Mouse (Mus musculus) common myeloid progenitor, adult 5-6 weeks (primary cell): ENCODE measurements around the gene Rcc2. TPM values are rescaled to one million over a fixed set of nuclear protein-coding genes. Genes with fewer than 3 reads are reported as not detected.

Source experiments
- ATAC-seq: replicated peaks from 2 replicates; pipeline ENCODE4 v1.8.0; 2016; ENCODE audit warnings: low read depth, mild to moderate bottlenecking, moderate TSS enrichment, inconsistent platforms; ENCODE audit not compliant: poor library complexity, severe bottlenecking
- total RNA-seq: library from RNA; stranded (forward); fragments of 200-1000, 187-1606 nt; gene quantifications from 2 replicates; pipeline ENCODE4 v1.2.3, GENCODE M21; 2017

The Rcc2 gene
- total RNA-seq, 1 experiment from 2014 or later: 161 TPM

DNA sequence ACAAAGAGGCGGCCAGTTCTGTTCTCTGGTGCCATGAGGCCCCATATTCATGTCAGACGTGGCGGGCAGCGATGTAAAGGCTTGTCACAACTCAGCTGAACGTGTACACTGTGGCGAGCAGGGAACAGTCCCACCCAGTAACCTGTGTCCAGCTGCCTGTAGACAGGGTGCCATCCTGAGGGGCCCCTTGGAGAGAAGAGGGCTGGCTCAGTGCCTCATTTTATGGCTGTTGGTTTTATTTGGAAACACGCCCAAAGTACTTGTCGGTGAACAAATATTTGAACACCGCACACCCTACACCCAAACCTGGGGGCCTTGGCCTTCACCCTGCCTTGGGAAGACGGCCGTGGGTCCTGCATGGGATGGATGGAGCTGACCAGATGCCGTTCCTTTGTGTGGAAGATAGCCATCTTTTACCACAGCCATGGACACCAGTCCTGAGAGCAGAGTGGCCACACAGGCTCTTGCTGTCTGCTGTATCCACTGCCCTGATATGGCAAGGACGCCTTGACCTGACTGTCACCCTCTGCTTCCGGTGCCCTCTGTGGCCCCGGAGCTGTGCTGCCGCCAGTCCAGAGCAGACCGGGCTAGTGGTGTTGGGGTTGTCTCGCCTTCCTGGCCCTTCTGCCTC, 8.1 kb downstream of the Rcc2 start:
- ATAC-seq: no peak

DNA sequence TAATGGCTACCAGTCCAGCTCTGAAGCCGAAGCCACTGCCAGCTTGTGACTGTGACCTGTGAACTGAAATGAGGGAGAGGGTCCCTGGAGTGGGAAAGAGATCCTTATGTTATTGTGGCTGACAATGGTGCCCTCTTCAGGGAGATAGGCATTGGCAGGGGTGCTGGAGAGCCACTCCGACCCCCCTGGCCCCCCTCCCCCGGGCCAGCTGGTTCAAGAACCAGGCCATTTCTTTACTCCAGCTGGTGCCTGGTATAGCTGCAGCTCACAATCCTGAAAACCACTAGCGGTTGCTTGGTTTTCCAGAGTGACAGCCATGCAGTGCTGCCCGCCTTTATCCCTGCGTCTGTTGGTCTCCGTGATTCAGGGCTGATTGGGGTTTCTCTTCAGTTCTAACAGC, 8.8 kb downstream of the Rcc2 start:
- no peak for ATAC-seq

DNA sequence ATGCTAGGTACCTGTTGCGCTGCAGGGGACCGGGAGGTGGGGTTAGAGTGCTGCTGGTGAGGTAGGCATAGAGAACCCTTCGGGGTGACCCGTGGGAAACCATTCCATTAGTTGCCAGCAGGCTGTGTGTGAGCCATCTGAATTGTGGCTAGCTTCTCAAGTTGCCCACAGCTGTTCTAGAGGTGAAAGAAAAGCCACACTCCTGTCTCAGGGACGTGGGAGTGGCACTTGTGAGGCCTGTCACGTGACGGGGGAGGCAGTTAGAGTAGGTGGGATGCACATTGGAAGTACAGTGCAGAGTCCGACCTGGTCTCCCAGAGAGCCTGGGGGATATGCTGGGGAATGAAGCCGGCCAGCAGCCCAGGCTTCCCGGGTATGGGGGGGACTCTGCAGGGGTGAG, 9.3 kb downstream of the Rcc2 start:
- ATAC-seq: no peak

DNA sequence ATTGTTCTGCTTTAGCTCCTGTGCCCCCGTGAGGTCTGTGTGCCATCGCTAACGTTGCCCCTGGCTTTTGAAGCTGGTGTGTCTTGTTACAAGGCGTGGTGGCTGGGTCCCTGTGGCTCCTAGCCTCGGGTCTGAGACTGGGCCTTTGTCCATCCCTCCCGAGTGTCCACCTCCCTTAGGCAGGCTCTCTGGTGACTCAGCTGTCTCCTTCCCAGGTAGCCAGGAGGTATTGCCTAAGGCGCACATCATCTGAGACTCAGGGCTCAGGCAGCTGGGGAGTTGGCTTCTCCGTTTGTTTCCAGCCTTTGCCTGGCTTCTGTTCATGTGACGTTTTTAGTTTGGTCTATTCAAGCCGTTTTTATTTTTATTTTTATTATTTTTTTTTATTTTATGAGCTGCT, 10.4 kb downstream of the Rcc2 start:
- no peak for ATAC-seq

- no peak for ATAC-seq
Observed at GRCm38 (mm10) chr4:140711360-140711759, 11.0 kb downstream of the Rcc2 start.

DNA sequence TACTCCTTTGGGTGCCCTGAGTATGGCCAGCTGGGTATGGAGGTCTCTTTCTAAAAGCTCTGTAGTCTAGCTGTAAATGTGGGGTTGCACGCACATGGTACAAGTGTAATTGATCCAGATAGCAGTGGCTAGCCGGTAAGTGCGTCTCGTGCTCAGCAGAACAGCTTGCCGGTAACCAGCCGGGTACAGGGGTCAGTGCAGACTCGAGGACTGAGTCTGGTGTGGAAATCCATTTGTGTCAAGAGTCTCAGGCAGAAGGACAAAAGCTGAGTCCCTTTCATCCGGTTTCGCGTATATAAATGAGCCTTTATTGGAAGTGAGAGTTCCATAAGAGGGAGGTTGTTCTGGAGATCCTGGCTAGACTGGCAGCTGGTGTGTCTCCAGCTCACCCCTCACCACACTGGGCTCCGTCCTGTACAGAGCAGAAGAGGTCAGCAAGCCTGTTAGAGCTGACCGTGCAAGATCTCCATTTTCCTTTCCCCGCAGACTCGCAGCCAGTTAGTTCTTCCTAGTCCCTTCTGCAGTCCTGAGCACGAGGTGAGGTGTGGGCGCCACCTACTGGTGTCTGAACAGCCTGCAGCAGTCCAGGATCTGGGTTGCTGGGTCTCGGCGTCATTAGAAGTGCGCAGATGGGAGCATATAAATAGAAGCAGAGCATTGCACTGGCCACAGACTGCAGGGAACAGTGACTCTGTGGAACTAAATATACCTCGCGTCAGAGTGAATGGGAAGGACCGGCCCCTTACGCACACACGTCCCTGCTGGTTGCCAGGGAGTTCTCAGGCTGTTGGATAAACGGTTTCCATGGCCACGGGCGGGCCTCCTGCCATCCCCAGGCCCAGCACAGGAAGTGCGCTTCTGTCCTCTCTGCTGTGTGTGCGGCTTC, 13.4 kb downstream of the Rcc2 start:
- ATAC-seq: peak; percentile 85

GRCm38 (mm10) chr4:140714586-140714985, 14.2 kb downstream of the Rcc2 start:
- no peak for ATAC-seq

- no peak for ATAC-seq
Observed at GRCm38 (mm10) chr4:140716994-140717393, 16.7 kb downstream of the Rcc2 start.

DNA sequence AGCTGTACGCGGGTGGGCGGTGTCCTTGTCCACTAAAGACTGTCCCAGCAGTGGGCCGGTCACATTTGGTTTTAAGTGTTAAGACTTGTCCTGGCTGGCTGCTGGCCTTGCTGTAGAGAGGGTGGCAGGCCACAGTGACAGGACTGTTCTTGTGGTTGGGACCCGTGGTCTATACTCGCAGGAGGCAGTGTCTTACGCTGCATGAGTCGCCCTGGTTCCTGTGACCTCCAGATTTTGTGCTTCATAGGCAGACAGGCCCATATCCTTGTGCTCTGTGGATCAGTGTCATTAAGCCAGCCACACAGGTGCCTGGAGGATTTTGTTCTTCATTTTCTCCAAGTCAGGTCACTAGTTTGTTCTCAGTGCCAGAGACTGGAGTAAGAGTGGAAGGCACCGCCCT, 18.1 kb downstream of the Rcc2 start:
- ATAC-seq: no peak

DNA sequence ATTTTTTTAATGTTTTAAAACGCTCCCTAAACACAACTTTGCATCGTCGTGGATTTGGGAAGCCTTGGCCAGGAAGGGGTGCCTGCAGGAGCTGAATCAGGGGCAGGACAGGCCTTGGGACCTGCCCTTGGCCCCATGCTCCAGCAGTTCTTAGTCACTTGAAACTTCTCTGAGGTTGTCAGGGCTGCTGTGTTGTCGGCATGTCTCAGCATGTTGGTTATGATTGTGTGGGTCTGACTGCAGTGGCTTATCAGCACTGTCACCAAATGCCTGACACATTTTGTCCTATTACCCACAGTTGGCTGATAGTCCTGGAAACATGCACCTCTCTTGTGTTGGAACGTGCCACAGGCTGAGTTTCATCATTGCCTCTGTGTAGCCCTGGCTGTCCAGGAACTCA, 19.8 kb downstream of the Rcc2 start:
- ATAC-seq: no peak

DNA sequence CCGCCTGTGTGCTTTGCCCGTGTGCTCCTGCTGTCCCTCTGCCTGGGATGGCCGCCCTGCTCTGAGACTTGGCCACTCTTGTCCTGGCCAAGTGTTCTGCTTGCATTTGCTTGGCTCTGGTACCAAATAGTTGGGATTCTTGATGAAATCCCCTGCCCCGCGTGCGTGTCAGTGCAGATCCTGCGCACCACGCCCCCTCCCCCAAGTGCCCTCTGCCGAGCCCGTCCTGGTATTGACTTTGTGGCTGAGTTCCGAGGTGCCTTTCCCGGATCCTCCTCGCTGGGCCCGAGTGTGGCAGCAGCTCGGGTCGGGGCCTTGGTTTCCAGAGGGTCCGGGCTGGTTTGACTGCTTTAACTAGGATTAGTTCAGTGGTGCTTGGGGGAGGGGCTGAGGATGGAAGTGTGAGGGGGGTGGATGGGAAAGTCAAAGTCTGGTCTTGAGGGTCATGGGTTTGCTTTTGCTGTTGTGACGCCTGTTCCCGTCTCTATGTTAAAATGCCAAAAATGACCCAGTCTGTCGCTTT, 21.7 kb downstream of the Rcc2 start:
- ATAC-seq: no peak

- no peak for ATAC-seq
Observed at GRCm38 (mm10) chr4:140722710-140723109, 22.4 kb downstream of the Rcc2 start.

DNA sequence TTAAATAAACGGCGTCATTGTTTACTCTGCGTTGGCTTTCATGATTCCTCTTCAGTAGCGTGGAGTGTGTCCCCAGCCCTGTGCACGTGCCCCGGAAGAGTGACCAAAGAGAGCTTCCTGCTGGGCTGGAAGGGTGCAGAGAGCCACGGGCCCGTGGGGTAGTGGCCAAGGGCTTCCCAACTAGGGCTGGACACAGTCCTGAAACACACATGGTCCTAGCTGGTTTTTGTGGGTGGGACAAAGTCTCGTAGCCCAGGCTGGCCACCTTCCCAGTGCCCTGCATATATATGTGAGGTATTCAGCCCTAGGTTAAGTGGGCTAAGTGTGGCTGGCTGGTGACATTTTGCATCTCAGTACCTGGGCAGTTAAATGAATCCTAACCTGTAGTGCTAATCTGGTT, 22.9 kb downstream of the Rcc2 start:
- no peak for ATAC-seq

DNA sequence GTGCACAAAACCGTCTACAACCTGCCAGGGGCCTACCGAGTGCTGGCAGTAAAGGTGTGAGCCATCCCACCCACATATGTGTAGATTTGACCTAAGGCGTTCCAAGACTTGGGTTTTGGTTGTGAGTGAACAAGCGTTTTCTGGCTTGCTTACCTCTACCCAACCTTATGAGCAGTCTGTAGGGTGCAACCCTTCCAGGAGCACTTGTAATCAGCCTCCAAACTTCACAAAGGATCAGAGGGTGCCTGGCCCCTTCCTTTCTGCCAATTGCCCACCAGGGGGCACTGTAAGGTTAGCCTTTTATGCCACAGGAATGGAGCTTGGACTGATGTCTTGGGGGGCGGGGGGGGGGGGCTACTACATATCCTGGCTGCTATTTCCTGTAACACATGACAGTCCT, 23.5 kb downstream of the Rcc2 start:
- ATAC-seq: peak; percentile 59

DNA sequence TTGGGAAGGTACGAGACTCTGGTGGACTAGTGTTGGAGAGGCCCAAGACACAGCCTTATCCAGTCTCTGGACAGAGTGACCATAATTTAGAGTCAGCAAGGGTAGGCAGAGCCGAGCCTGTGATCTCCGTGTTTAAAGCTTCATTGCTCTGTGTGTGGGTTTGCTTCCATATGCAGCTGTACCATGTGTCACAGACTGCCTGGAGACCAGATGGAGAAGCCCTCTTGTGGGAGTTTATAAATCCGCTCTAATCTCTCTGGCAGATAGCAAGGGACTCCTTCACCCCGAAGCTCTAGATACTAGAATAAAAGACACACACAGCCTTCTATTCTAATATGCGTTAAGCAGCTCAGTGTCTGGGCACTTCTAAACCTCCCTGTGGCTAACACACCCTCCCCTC, 24.4 kb downstream of the Rcc2 start:
- ATAC-seq: no peak

GRCm38 (mm10) chr4:140726907-140727306, 26.6 kb downstream of the Rcc2 start:
- no peak for ATAC-seq

DNA sequence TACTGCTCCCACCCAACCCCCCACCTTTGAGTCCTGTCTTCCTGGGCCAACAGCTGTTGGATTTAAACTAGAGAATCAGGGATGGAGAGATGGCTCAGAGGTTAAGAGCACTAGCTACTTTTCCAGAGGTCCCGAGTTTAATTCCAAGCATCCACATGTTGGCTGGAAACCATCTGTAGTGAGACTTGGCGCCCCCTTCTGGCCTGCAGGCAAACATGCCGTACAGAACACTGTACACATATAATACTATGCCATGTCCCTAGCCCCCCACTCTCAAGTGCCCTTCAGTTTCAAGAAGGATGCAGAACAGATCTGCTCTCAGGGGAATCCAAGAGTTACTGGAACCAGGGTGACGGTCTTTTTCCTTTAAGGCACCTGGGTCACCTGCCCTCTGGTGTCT, 31.3 kb downstream of the Rcc2 start:
- no peak for ATAC-seq

- no peak for ATAC-seq
Observed at GRCm38 (mm10) chr4:140732871-140733270, 32.5 kb downstream of the Rcc2 start.

DNA sequence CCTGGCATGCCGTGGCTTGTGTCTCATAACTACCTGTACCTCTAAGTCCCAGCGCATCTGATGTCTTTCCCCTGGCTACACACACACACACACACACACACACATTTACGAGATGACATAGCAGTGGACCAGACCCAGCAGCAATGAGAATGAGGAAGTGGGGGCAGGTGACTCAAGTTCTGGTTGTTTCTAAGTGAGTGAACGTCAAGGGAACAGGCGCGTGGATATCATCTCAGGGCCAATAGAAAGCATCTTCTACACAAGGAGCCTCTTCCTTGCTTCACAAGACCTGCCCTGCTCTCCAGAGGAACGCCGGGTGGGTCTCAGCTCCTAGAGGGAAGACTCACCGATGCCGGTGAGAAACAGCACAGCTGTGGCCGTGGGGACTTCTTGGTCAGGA, 40.3 kb downstream of the Rcc2 start:
- ATAC-seq: peak; percentile 56

DNA sequence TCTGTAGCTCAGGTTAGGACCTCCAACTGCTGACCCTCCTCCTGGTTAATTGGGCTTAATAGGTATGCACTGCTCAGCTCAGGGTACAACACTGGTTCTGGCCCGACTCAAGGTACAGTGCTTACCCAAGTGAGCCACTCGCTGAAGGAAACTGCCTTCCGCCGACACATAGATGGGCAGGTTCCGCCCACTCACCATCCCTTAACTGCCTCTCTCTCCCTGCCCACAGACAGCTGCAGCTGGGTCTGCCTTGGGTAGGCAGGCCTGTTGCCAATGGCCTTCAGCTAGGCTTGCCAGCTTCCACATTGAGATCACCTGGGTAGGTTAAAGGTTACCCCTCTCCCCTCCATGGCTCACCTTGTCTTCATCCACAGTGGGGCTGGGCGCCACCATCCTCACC, 41.1 kb downstream of the Rcc2 start:
- 0 out of 2 replicates have a peak, but pooled peaks have one; percentile 11 for ATAC-seq

GRCm38 (mm10) chr4:140742543-140742942, 42.2 kb downstream of the Rcc2 start, which contains the start of gene Padi6:
TSS of gene Padi6 (minus strand) at chr4:140742643.
- ATAC-seq: no peak
